Mouse (Mus musculus) liver, embryonic 12.5 days (tissue): Measurements from ENCODE around the gene Lect2. TPM values are rescaled to one million over a fixed set of nuclear protein-coding genes. Genes with fewer than 3 reads are reported as not detected.

Experiments used
- ATAC-seq: fragments of 200-750 bp; cut with Nextera tagmentation; 2 replicates; pipeline ENCODE4 v1.8.0; 2017; ENCODE audit warnings: moderate number of reproducible peaks, mild to moderate bottlenecking, moderate library complexity
- H3K27ac ChIP-seq: fragments of 300-500 bp; sonication (generic); 2 replicates; pipeline ENCODE4 v1.5.1; 2016; ENCODE audit warnings: mild to moderate bottlenecking
- H3K27me3 ChIP-seq: fragments of 300-500 bp; sonication (generic); replicated peaks from 2 replicates; pipeline ENCODE4 v1.6.1; 2016; ENCODE audit warnings: mild to moderate bottlenecking, moderate library complexity
- H3K36me3 ChIP-seq: fragments of 300-500 bp; sonication (generic); 2 replicates; pipeline ENCODE4 v1.6.1; 2016; ENCODE audit warnings: mild to moderate bottlenecking, moderate library complexity
- H3K4me1 ChIP-seq: fragments of 300-500 bp; sonication (generic); 2 replicates; pipeline ENCODE4 v1.6.1; 2016
- H3K4me2 ChIP-seq: fragments of 300-500 bp; sonication (generic); 2 replicates; pipeline ENCODE4 v1.6.1; 2016; ENCODE audit warnings: mild to moderate bottlenecking, moderate library complexity
- H3K4me3 ChIP-seq: fragments of 300-500 bp; sonication (generic); 2 replicates; pipeline ENCODE4 v1.5.1; 2016; ENCODE audit warnings: mild to moderate bottlenecking, moderate library complexity
- H3K9ac ChIP-seq: fragments of 300-500 bp; sonication (generic); 2 replicates; pipeline ENCODE4 v1.6.1; 2016; ENCODE audit warnings: mild to moderate bottlenecking, moderate library complexity
- H3K9me3 ChIP-seq: fragments of 300-500 bp; sonication (generic); replicated peaks from 2 replicates; pipeline ENCODE4 v1.6.1; 2016; ENCODE audit warnings: mild to moderate bottlenecking, moderate library complexity
- WGBS: fragments of 180-500 bp; shearing (Covaris S2); methylation state at CpG from one replicate; pipeline ENCODE4 v1.1.7; 2016; ENCODE audit not compliant: insufficient replicate concordance; 5-methylcytosine and 5-hydroxymethylcytosine counted together
- polyA plus RNA-seq: library from polyadenylated mRNA; unstranded; fragments of >200 nt; fragmentation: Nextera tagmentation; extraction: Ambion mirVana; gene quantifications from 2 replicates; pipeline ENCODE4 v1.2.1, GENCODE M21; 2016

The Lect2 gene
- polyA plus RNA-seq, 1 experiment from 2014 or later: 38.1 TPM

DNA sequence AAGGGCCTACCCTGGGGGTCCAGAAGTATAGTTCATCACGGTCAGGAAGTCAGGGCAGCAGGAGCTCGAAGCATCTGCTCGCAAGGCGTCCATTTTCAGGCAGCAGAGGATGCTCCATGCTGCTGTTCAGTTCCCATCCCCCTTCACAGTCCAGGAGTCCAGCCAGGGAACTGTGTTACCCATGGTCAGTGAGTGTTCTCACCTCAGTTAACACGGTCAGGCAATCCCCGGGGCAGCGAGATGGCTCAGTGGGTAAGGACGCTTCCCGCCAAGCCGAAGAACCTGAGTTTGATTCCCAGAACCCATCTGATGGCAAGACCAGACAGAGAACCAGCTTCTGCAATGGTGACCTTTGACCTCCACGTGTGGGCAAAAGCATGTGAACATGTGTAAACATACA, 20.0 kb downstream of the Lect2 start:
- ATAC-seq: no peak
- 78% methylated on average over 11 of the region's 11 CpGs for WGBS
- Histone ChIP-seq H3K4me3 (no peak overlapping the region), H3K4me1 (no peaks in the 10 kb centered on the region), H3K36me3 (no peaks in the 10 kb centered on the region), H3K4me2 (no peak overlapping the region), H3K27me3 (no peaks in the 10 kb centered on the region), H3K27ac (no peak overlapping the region), H3K9me3 (no peaks in the 10 kb centered on the region), H3K9ac (no peak overlapping the region)

DNA sequence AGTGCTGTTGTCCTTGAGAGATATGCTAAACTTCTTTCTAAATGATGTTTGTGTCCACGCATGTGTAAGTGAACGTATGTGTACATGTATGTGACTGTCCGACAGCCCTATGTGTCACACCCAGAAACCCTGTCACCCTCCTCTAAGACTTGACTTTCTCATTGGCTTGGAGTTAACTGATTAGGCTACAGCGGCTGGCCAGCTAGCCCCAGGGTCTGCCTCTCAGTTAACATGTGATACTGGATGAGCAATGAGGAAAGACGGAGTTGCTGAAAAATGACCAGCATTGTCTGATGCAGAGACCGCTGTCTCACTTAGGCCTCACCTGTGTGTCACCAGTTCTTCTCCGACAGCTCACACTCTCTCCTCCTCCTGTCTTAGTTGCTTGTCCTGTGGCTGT, 20.5 kb downstream of the Lect2 start:
- Histone ChIP-seq H3K36me3 (no peaks in the 10 kb centered on the region), H3K4me1 (peaks cover under 1% of the 10 kb centered on the region), H3K27me3 (no peaks in the 10 kb centered on the region), H3K4me2 (no peak overlapping the region), H3K9ac (no peak overlapping the region), H3K27ac (no peak overlapping the region), H3K4me3 (no peak overlapping the region), H3K9me3 (no peaks in the 10 kb centered on the region)
- 81% methylated on average over 7 of the region's 7 CpGs for WGBS
- ATAC-seq: no peak

DNA sequence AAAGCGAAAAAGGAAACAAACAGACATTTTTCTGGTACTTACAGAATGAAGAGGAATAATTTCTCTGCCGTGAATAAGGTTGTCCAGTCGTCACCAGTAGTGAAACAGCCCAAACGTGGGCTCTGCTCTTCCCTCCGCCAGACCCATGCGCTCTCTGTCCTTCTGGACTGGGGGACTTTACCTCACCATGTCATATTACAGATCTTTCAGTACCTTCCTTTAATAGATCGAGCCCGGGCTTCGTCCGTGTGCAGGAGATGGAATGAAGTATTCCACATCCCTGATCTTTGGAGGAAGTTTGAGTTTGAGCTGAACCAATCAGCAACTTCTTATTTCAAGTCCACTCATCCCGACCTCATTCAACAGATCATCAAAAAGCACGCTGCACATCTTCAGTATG, 21.4 kb downstream of the Lect2 start:
- H3K27ac ChIP-seq: no peak overlapping the region
- no peak overlapping the region for H3K9ac ChIP-seq
- no peaks in the 10 kb centered on the region for H3K27me3 ChIP-seq
- peaks cover 10% of the 10 kb centered on the region for H3K4me1 ChIP-seq
- H3K4me3 ChIP-seq: no peak overlapping the region
- H3K36me3 ChIP-seq: no peaks in the 10 kb centered on the region
- no peak for ATAC-seq
- 64% methylated on average over 12 of the region's 12 CpGs for WGBS
- H3K4me2 ChIP-seq: no peak overlapping the region
- H3K9me3 ChIP-seq: no peaks in the 10 kb centered on the region

DNA sequence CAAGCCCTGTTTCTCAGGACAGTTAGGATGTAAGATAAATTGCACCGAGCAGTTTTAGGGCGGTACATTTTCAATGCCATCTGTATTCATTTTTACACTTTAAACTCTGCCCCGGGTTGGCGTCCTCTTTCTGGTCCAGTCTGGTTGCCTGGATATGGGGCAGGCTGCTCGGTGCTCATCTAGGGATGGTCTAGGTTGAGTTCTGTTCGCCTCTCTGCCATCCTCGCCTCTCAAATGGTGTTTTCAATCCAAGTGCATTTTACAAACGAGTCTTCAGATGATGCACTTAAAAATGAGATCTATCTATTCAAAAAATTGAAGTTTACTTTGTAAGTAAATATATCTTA, 25.5 kb downstream of the Lect2 start:
- no peaks in the 10 kb centered on the region for H3K9me3 ChIP-seq
- 7% methylated on average over 8 of the region's 8 CpGs for WGBS
- no peaks in the 10 kb centered on the region for H3K36me3 ChIP-seq
- no peaks in the 10 kb centered on the region for H3K27me3 ChIP-seq
- H3K4me1 ChIP-seq: peaks cover 12% of the 10 kb centered on the region
- peak overlapping the region; percentile 93 for H3K4me2 ChIP-seq
- peak overlapping the region; percentile 63 for H3K4me3 ChIP-seq
- ATAC-seq: no peak
- H3K9ac ChIP-seq: peak overlapping the region; percentile 63
- H3K27ac ChIP-seq: no peak overlapping the region

DNA sequence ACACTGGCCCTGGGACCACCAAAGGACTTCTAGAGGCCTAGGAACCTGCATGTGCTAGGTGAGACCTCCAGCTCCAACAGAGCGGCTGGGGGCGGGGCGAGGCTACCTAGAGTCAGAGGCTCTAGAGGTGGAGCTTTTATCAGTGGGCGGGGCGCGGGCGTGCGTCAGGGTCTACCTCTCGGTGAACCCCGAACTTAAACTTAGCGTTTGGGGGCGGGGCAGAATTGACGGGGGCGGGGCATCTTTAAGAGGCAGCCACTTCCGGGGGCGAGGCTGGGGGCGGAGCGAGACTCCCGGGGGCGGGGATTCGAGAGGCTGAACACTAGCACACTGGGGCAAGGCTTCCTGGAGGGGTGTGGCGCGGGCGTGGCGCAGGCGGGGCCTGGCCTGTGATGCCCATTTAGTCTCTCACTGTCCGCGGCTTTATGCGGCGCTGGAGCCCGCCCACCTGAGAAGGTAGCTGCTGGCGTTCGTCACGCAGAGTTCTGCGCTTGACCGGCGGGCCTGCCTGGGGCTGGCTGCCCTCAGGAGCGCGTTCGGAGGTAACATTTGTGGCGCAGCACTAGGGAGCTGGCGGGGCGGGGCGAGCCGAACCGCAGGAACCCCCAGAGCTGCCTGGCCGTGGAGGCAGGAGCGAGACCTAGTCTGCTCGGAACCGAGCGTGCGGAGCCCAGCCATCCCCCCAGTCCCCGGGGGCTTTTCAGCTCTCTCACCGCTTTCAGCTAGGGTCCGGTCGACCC, 26.1 kb downstream of the Lect2 start, which contains the start of gene Fbxl21:
TSS of gene Fbxl21 (plus strand) at position 392 of the 740 bp plus-strand sequence.
- WGBS: 2% methylated on average over 53 of the region's 56 CpGs
- Histone ChIP-seq H3K4me3 (peak within 1 kb of the TSS; percentile 63), H3K9ac (peak within 1 kb of the TSS; percentile 63), H3K27ac (no peak within 1 kb of the TSS), H3K9me3 (no peaks in the 10 kb centered on the region), H3K27me3 (no peaks in the 10 kb centered on the region), H3K4me1 (peaks cover 12% of the 10 kb centered on the region), H3K36me3 (no peaks in the 10 kb centered on the region), H3K4me2 (peak within 1 kb of the TSS; percentile 93)
- peak; percentile 97 for ATAC-seq

DNA sequence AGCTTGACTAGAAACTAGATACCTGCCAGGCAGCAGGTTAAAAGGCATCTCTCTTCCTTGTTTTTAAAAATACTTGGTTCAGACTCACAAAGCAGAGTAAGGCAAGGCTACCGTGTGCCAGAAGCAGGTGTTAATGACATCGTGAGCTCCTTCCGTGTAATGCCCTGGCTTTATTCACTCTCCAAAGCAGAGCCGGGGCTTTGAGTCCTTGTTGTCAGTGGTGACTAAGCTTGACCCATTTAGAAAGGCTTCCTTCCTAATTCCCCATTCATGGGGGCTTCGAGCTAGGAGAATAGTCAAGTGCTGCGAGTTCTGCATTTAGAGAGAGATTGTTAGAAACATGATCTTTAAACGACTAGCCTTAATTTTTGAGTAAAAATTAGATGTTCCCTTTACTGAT, 31.5 kb downstream of the Lect2 start:
- peaks cover 2% of the 10 kb centered on the region for H3K4me1 ChIP-seq
- no peak overlapping the region for H3K4me2 ChIP-seq
- no peak overlapping the region for H3K4me3 ChIP-seq
- H3K9me3 ChIP-seq: no peaks in the 10 kb centered on the region
- H3K9ac ChIP-seq: no peak overlapping the region
- ATAC-seq: no peak
- 48% methylated on average over 7 of the region's 7 CpGs for WGBS
- no peaks in the 10 kb centered on the region for H3K27me3 ChIP-seq
- no peaks in the 10 kb centered on the region for H3K36me3 ChIP-seq
- no peak overlapping the region for H3K27ac ChIP-seq

DNA sequence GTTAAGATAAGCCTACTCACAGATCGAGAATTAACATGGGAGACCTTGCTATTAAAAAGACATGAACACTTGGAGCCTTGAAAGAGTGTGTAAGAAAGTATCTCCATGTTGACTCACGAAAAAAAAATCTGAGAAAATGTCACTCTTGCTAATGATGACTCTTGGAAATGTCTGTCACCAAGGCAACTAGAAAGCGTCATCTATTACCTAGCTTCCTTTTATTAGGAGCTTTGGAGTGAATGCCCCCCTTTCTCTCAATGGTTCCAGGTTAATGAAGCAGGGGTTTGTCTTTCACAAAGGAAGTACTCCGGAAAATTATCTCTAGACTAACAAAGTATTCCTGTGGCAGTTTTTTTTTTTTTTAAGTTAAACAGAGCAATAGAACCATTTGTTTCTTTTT, 32.0 kb downstream of the Lect2 start:
- H3K4me1 ChIP-seq: no peaks in the 10 kb centered on the region
- H3K36me3 ChIP-seq: no peaks in the 10 kb centered on the region
- H3K9ac ChIP-seq: no peak overlapping the region
- H3K27ac ChIP-seq: no peak overlapping the region
- no peaks in the 10 kb centered on the region for H3K27me3 ChIP-seq
- ATAC-seq: no peak
- H3K9me3 ChIP-seq: no peaks in the 10 kb centered on the region
- no peak overlapping the region for H3K4me3 ChIP-seq
- WGBS: 58% methylated on average over 4 of the region's 4 CpGs
- no peak overlapping the region for H3K4me2 ChIP-seq

DNA sequence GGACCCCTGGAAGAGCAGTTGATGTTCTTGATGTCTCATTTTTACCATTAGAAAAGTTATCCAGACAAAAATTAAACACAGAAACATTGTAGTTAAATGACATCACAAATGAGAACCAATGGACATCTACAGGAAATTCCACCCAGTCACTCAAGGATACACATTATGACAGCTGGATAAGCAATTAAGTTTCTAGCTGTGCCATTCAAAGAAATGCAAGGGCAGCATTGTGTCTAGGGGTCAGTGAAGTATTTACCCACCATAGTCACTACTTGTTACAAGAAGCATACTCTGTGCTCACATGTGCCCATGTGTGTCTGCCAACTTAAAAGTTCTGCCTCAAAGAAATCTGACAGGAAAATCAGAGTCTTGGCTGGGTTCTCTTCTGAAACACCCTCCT, 34.7 kb downstream of the Lect2 start:
- Histone ChIP-seq H3K4me2 (no peak overlapping the region), H3K4me1 (no peaks in the 10 kb centered on the region), H3K36me3 (no peaks in the 10 kb centered on the region), H3K9ac (no peak overlapping the region), H3K4me3 (no peak overlapping the region), H3K9me3 (no peaks in the 10 kb centered on the region), H3K27ac (no peak overlapping the region), H3K27me3 (no peaks in the 10 kb centered on the region)
- no peak for ATAC-seq

DNA sequence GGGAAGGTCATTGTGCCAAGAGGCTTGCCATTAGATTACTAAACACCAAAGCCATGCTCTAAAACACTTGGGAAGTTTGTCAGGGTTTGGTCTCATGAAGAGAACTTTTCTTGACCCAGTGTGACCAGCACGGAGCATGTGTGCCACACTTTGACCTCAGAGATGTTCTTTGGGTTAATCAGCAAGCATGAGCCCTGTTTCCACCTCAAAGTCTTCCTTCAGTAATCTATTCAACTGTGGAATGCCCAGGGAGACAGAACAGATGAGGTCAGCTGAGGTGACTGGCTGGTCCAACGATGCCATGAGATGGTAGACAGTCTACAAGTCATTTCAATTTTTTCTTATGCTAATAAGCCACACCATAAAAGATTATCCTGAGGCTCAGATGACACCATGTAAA, 38.5 kb downstream of the Lect2 start:
- Histone ChIP-seq H3K27ac (no peak overlapping the region), H3K4me1 (no peaks in the 10 kb centered on the region), H3K27me3 (no peaks in the 10 kb centered on the region), H3K4me3 (no peak overlapping the region), H3K9ac (no peak overlapping the region), H3K4me2 (no peak overlapping the region), H3K9me3 (no peaks in the 10 kb centered on the region), H3K36me3 (no peaks in the 10 kb centered on the region)
- no peak for ATAC-seq
- WGBS: 68% methylated on average over 2 of the region's 2 CpGs

DNA sequence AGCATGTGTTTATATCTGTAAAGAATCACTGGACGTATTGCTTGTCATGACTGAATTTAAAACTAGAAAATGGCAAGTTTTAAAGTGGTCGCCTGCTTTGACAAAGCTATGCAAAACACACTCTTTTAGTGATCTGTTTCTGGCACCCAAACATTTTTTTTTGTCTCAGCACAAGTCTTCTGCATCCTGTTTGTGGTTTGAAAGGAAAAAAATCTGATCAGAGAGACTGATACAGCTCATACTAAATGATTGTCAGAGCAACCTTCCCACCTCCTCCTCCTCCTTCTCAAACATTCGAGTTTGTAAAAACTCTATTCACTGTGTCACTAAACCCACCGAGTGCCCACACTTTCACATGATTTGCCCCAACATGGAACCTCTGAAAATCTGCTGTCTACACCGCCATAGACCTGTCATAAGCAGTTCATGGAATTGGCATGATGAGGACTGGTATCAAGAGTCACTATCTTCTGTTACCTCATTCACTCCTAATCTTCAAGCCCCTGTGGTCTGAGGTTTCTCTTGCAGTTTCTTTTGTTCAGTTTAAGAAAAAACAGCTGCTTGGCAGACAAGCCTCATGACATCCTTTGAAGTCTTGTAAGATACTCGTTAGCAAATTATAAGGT, 41.3 kb downstream of the Lect2 start:
- H3K9ac ChIP-seq: no peak overlapping the region
- no peak overlapping the region for H3K4me3 ChIP-seq
- H3K36me3 ChIP-seq: no peaks in the 10 kb centered on the region
- 58% methylated on average over 6 of the region's 6 CpGs for WGBS
- H3K27ac ChIP-seq: no peak overlapping the region
- no peaks in the 10 kb centered on the region for H3K9me3 ChIP-seq
- no peak for ATAC-seq
- no peaks in the 10 kb centered on the region for H3K27me3 ChIP-seq
- no peak overlapping the region for H3K4me2 ChIP-seq
- H3K4me1 ChIP-seq: no peaks in the 10 kb centered on the region

DNA sequence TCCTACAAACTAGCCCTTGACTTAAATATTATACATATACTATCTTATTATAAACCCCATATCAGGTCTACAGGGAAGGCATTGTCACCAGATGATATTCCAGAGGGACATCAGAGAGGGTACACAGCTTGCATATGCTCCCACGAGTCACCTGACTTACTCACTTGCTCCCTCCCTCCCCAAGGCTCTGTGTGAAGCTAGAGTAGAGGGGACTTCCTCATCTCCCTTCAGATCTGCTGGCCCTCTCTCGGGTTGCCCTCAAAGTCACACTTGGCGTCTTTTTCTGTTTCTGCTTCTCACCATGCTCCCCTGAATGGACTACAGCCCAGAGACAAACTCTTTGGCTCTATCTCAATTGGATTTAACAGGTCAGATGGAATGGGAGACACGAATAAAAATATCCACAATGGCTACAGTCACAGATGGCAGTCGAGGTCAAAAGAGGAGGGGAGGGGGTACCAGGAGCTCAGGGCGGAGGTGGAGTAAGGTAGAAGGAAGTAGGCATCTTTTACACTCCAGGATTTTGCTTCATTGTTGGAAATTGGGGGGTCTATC, 46.4 kb downstream of the Lect2 start:
- no peak for ATAC-seq
- H3K4me3 ChIP-seq: no peak overlapping the region
- no peak overlapping the region for H3K9ac ChIP-seq
- no peak overlapping the region for H3K27ac ChIP-seq
- no peak overlapping the region for H3K4me2 ChIP-seq
- 35% methylated on average over 6 of the region's 6 CpGs for WGBS
- no peaks in the 10 kb centered on the region for H3K36me3 ChIP-seq
- H3K27me3 ChIP-seq: no peaks in the 10 kb centered on the region
- H3K9me3 ChIP-seq: no peaks in the 10 kb centered on the region
- H3K4me1 ChIP-seq: no peaks in the 10 kb centered on the region

DNA sequence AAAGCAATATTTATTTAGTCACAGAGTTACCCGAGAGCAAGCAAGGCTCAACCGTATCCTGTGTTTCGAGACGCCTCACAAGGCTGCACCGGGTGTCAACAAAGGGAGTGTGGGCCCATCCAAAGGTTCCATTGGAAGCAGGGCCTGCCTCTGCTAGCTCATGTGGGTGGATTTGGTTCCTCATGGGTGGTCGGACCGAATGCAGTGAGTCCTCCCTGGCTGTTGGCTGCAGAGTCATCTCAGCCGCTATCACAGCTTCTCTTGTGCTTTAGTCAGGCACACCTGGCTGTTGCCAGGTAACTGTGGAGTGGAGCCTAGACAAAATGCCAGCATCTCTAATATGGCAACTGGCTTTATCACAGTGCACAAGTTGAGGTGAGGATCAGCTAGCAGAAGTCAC, 47.7 kb downstream of the Lect2 start:
- H3K9ac ChIP-seq: no peak overlapping the region
- no peak overlapping the region for H3K27ac ChIP-seq
- no peaks in the 10 kb centered on the region for H3K9me3 ChIP-seq
- ATAC-seq: no peak
- H3K4me1 ChIP-seq: no peaks in the 10 kb centered on the region
- no peak overlapping the region for H3K4me2 ChIP-seq
- H3K4me3 ChIP-seq: no peak overlapping the region
- no peaks in the 10 kb centered on the region for H3K36me3 ChIP-seq
- 76% methylated on average over 8 of the region's 8 CpGs for WGBS
- H3K27me3 ChIP-seq: no peaks in the 10 kb centered on the region
